Mouse (Mus musculus) limb, embryonic 15.5 days (tissue): ENCODE measurements around the gene Cx3cr1. TPM values are rescaled to one million over a fixed set of nuclear protein-coding genes. Genes with fewer than 3 reads are reported as not detected.

ENCODE experiments used
- ATAC-seq: fragments of 200-750 bp; cut with Nextera tagmentation; 2 replicates; pipeline ENCODE4 v1.8.0; 2017; ENCODE audit warnings: low read depth, moderate TSS enrichment; ENCODE audit not compliant: insufficient number of reproducible peaks, low FRiP score, low TSS enrichment
- H3K27ac ChIP-seq: fragments of 300-500 bp; sonication (generic); 2 replicates; pipeline ENCODE4 v1.5.1; 2015; ENCODE audit warnings: moderate library complexity, mild to moderate bottlenecking, inconsistent platforms
- H3K27me3 ChIP-seq: fragments of 300-500 bp; sonication (generic); 2 replicates; pipeline ENCODE4 v1.6.1; 2015; ENCODE audit warnings: inconsistent platforms
- H3K36me3 ChIP-seq: fragments of 300-500 bp; sonication (generic); 2 replicates; pipeline ENCODE4 v1.6.1; 2015; ENCODE audit warnings: inconsistent platforms
- H3K4me1 ChIP-seq: fragments of 300-500 bp; sonication (generic); 2 replicates; pipeline ENCODE4 v1.6.1; 2015; ENCODE audit warnings: inconsistent platforms
- H3K4me2 ChIP-seq: fragments of 300-500 bp; sonication (generic); 2 replicates; pipeline ENCODE4 v1.6.1; 2015; ENCODE audit warnings: mild to moderate bottlenecking, inconsistent platforms
- H3K4me3 ChIP-seq: fragments of 300-500 bp; sonication (generic); 2 replicates; pipeline ENCODE4 v1.5.1; 2015; ENCODE audit warnings: mild to moderate bottlenecking, inconsistent platforms
- H3K9ac ChIP-seq: fragments of 300-500 bp; sonication (generic); 2 replicates; pipeline ENCODE4 v1.6.1; 2015; ENCODE audit warnings: inconsistent platforms
- H3K9me3 ChIP-seq: fragments of 300-500 bp; sonication (generic); 2 replicates; pipeline ENCODE4 v1.6.1; 2016; ENCODE audit warnings: inconsistent platforms
- WGBS: fragments of 180-500 bp; shearing (Covaris S2); methylation state at CpG from one replicate; pipeline ENCODE4 v1.1.7; 2015; 5-methylcytosine and 5-hydroxymethylcytosine counted together
- polyA plus RNA-seq: library from polyadenylated mRNA; unstranded; fragments of >200 nt; fragmentation: Nextera tagmentation; extraction: Ambion mirVana; gene quantifications from 2 replicates; pipeline ENCODE4 v1.2.1, GENCODE M21; 2015

Cx3cr1 gene
- polyA plus RNA-seq, 1 experiment from 2014 or later: 16.0 TPM

- Histone ChIP-seq H3K4me2 (no peak overlapping the region), H3K27me3 (no peaks in the 10 kb centered on the region), H3K4me1 (peaks cover 22% of the 10 kb centered on the region), H3K27ac (peak overlapping the region; percentile 33; the same call in 1 of the 2 replicates), H3K36me3 (no peaks in the 10 kb centered on the region), H3K9me3 (no peaks in the 10 kb centered on the region), H3K9ac (no peak overlapping the region), H3K4me3 (no peak overlapping the region)
- WGBS: 58% methylated on average over 14 of the region's 14 CpGs
- no peak for ATAC-seq
Measured at GRCm38 (mm10) chr9:119941861-119942260, 127.8 kb downstream of the Cx3cr1 start.

DNA sequence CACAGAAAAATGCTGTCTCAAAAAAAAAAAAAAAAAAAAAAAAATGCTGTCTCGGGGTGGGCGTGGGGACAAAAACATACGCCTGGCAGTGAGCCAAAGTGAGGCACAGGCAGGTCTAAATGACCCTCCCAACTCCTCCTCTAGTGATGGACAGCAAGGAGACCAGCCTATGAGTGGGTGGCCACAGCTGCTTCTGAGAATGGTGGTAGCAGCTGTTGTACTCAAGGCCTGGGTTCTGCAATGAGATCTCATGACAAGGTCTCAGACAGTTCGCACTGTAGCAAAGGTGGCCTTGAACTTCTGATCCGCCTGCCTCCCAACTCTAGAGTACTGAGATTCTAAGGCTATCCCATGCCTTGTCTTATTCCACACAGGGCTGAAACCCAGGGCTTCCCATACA is 128.3 kb downstream of the Cx3cr1 start:
- Histone ChIP-seq H3K4me1 (peaks cover 25% of the 10 kb centered on the region), H3K9me3 (no peaks in the 10 kb centered on the region), H3K27ac (no peak overlapping the region), H3K9ac (no peak overlapping the region), H3K4me2 (no peak overlapping the region), H3K4me3 (no peak overlapping the region), H3K27me3 (no peaks in the 10 kb centered on the region), H3K36me3 (no peaks in the 10 kb centered on the region)
- 68% methylated on average over 5 of the region's 5 CpGs for WGBS
- ATAC-seq: no peak

GRCm38 (mm10) chr9:119939646-119940045 is 130.0 kb downstream of the Cx3cr1 start:
- 36% methylated on average over 10 of the region's 10 CpGs for WGBS
- H3K36me3 ChIP-seq: no peaks in the 10 kb centered on the region
- H3K27ac ChIP-seq: no peak overlapping the region
- H3K27me3 ChIP-seq: no peaks in the 10 kb centered on the region
- ATAC-seq: no peak
- no peak overlapping the region for H3K9ac ChIP-seq
- H3K9me3 ChIP-seq: no peaks in the 10 kb centered on the region
- H3K4me2 ChIP-seq: no peak overlapping the region
- peaks cover 28% of the 10 kb centered on the region for H3K4me1 ChIP-seq
- H3K4me3 ChIP-seq: no peak overlapping the region

DNA sequence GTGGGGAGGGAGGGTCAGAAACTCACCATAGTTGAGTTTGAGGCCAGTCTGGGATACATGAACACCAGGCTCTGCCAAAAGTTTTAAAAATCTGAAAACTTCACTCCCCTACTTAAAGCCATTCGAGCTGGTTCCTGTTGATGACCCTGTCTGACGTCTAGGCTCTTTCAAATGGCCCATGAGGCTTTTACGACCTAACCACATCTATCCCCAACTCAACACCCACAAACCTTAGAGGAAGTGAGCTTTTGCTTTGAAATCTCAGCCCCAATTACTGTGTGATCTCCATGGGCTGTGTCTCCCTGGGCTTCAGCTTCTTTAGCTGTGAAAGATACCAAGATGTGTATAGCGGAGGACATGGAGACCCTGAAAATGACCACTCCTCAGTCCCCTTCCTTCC is 131.2 kb downstream of the Cx3cr1 start:
- Histone ChIP-seq H3K4me3 (no peak overlapping the region), H3K9me3 (no peaks in the 10 kb centered on the region), H3K9ac (no peak overlapping the region), H3K27ac (no peak overlapping the region), H3K4me2 (no peak overlapping the region), H3K36me3 (no peaks in the 10 kb centered on the region), H3K27me3 (no peaks in the 10 kb centered on the region), H3K4me1 (peaks cover 26% of the 10 kb centered on the region)
- no peak for ATAC-seq
- 67% methylated on average over 4 of the region's 4 CpGs for WGBS

GRCm38 (mm10) chr9:119937005-119937773 is 132.5 kb downstream of the Cx3cr1 start, which contains the start of the genes Gorasp1 and Ttc21a:
Gorasp1 (minus strand) TSS chr9:119937565.
Ttc21a (plus strand) TSS chr9:119937606.
- WGBS: under 1% methylated on average over 40 of the region's 40 CpGs
- Histone ChIP-seq H3K9ac (peak within 1 kb of the TSS; percentile 75), H3K4me3 (peak within 1 kb of the TSS; percentile 83), H3K4me2 (peak within 1 kb of the TSS; percentile 89), H3K9me3 (no peaks in the 10 kb centered on the region), H3K4me1 (peaks cover 22% of the 10 kb centered on the region), H3K36me3 (peaks cover 6% of the 10 kb centered on the region), H3K27me3 (no peaks in the 10 kb centered on the region), H3K27ac (peak within 1 kb of the TSS; percentile 80)
- peak; percentile 86 for ATAC-seq

DNA sequence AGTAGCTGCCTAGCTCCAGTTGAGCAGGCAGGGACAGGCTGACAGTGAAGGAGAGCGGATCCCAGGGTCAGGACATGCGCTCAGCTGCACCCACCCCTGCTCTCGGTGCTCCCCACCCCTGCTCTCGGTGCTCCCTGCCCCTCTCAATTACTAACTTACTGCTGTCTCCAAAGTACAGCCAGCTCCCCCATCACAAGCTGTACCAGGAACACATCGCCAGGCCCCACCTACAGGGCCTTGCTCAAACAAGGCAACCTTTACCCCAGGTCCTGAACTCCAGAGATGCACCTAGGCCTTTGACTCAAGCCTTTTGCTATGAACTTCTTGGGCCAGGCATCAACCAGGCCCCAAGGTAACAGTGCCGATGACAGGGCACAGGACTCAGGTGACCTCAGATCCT is 136.0 kb downstream of the Cx3cr1 start:
- Histone ChIP-seq H3K36me3 (peaks cover 41% of the 10 kb centered on the region), H3K27me3 (no peaks in the 10 kb centered on the region), H3K9ac (no peak overlapping the region), H3K27ac (no peak overlapping the region), H3K4me2 (no peak overlapping the region), H3K4me1 (peaks cover 13% of the 10 kb centered on the region), H3K4me3 (no peak overlapping the region), H3K9me3 (no peaks in the 10 kb centered on the region)
- no peak for ATAC-seq
- WGBS: 91% methylated on average over 6 of the region's 6 CpGs

DNA sequence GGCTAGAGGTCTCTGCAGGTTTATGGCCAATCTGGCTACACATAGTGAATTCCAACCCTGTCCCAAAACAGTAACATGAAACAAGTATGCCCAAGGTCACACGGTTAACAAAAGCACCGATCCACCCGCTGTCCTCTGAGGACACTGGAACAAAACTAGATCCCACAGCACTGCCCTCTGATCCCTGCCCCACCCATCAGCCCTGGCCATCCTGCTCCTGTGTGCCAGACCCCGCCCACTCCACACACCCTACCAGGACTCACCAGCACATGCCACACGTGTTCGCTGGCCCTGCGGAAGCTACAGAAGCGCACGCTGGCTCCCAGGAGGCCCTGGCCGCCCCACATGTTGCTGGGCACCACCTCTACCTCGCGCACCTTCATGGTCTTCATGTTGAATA is 137.3 kb downstream of the Cx3cr1 start:
- Histone ChIP-seq H3K4me3 (no peak overlapping the region), H3K9ac (no peak overlapping the region), H3K36me3 (peaks cover 55% of the 10 kb centered on the region), H3K9me3 (no peaks in the 10 kb centered on the region), H3K4me2 (no peak overlapping the region), H3K27ac (no peak overlapping the region), H3K27me3 (no peaks in the 10 kb centered on the region), H3K4me1 (peaks cover 6% of the 10 kb centered on the region)
- WGBS: 85% methylated on average over 12 of the region's 12 CpGs
- no peak for ATAC-seq

DNA sequence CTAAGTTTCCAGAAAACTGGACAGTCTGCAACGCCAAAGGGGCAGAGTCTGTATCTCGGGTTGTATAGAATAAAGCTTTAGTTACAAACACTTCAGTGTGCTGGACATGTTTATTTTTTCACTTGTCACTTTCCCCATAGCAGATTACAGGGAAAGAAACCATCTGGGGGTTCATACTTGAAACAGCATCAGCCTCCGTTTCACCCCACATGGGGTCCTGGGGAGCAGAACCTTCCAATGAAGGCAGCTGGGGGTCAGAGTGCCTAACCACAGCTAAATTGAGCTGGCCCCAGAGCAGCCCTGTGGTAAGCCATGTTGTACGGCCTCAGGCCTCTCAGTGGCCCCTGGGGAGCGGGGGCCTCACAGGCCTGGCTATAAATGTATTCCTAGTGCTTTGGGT is 143.2 kb downstream of the Cx3cr1 start:
- Histone ChIP-seq H3K4me3 (no peak overlapping the region), H3K27me3 (no peaks in the 10 kb centered on the region), H3K27ac (no peak overlapping the region), H3K4me1 (no peaks in the 10 kb centered on the region), H3K36me3 (peaks cover 93% of the 10 kb centered on the region), H3K9ac (no peak overlapping the region), H3K4me2 (no peak overlapping the region), H3K9me3 (no peaks in the 10 kb centered on the region)
- ATAC-seq: no peak
- WGBS: 77% methylated on average over 5 of the region's 5 CpGs

- Histone ChIP-seq H3K4me3 (no peak overlapping the region), H3K27me3 (no peaks in the 10 kb centered on the region), H3K36me3 (peaks cover 93% of the 10 kb centered on the region), H3K4me2 (no peak overlapping the region), H3K9me3 (no peaks in the 10 kb centered on the region), H3K27ac (no peak overlapping the region), H3K9ac (no peak overlapping the region), H3K4me1 (no peaks in the 10 kb centered on the region)
- 80% methylated on average over 8 of the region's 8 CpGs for WGBS
- ATAC-seq: no peak
Measured at GRCm38 (mm10) chr9:119925729-119926128, 143.9 kb downstream of the Cx3cr1 start.

- no peak for ATAC-seq
- WGBS: 87% methylated on average over 16 of the region's 16 CpGs
- Histone ChIP-seq H3K4me1 (no peaks in the 10 kb centered on the region), H3K9me3 (no peaks in the 10 kb centered on the region), H3K27ac (no peak overlapping the region), H3K36me3 (peaks cover 92% of the 10 kb centered on the region), H3K4me2 (no peak overlapping the region), H3K9ac (no peak overlapping the region), H3K27me3 (no peaks in the 10 kb centered on the region), H3K4me3 (no peak overlapping the region)
Measured at GRCm38 (mm10) chr9:119925120-119925657, 144.5 kb downstream of the Cx3cr1 start.

DNA sequence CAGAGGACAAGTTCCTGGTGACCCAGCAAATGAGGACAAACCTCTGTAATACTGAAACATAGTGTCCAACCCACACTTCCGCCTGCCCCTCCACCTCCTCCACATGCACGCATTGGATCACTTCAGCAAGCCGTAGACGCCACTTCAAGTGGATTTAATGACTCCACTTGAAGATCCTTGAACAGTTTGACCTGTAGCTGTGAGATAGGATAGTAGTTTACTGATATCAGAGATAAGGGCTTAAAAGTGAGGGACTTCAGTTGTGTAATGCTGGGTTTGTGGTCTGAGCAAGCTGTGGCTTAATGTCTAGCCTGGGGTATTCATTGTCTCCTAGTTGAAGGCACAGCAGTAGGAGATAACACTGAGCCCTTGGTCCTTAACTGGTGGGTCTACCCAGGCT is 146.2 kb downstream of the Cx3cr1 start:
- Histone ChIP-seq H3K4me3 (no peak overlapping the region), H3K27ac (no peak overlapping the region), H3K27me3 (no peaks in the 10 kb centered on the region), H3K4me2 (no peak overlapping the region), H3K36me3 (peaks cover 91% of the 10 kb centered on the region), H3K4me1 (no peaks in the 10 kb centered on the region), H3K9me3 (no peaks in the 10 kb centered on the region), H3K9ac (no peak overlapping the region)
- ATAC-seq: no peak
- 91% methylated on average over 4 of the region's 4 CpGs for WGBS

GRCm38 (mm10) chr9:119919858-119920257 is 149.8 kb downstream of the Cx3cr1 start:
- ATAC-seq: no peak

More at GRCm38 (mm10) chr9:119919858-119920257, 149.8 kb downstream of the Cx3cr1 start:
- Histone ChIP-seq H3K9ac (no peak overlapping the region), H3K27ac (no peak overlapping the region), H3K4me2 (no peak overlapping the region), H3K4me1 (no peaks in the 10 kb centered on the region), H3K27me3 (no peaks in the 10 kb centered on the region), H3K9me3 (no peaks in the 10 kb centered on the region), H3K36me3 (peaks cover 88% of the 10 kb centered on the region), H3K4me3 (no peak overlapping the region)
- WGBS: 53% methylated on average over 1 of the region's 1 CpGs
